Mouse (Mus musculus): ENCODE measurements around the gene Cracr2b. TPM values are rescaled to one million over a fixed set of nuclear protein-coding genes. Genes with fewer than 3 reads are reported as not detected.

The Cracr2b gene
- 10 to 100 TPM; 15.0 to 17.3 TPM for total RNA-seq (2023)

DNA sequence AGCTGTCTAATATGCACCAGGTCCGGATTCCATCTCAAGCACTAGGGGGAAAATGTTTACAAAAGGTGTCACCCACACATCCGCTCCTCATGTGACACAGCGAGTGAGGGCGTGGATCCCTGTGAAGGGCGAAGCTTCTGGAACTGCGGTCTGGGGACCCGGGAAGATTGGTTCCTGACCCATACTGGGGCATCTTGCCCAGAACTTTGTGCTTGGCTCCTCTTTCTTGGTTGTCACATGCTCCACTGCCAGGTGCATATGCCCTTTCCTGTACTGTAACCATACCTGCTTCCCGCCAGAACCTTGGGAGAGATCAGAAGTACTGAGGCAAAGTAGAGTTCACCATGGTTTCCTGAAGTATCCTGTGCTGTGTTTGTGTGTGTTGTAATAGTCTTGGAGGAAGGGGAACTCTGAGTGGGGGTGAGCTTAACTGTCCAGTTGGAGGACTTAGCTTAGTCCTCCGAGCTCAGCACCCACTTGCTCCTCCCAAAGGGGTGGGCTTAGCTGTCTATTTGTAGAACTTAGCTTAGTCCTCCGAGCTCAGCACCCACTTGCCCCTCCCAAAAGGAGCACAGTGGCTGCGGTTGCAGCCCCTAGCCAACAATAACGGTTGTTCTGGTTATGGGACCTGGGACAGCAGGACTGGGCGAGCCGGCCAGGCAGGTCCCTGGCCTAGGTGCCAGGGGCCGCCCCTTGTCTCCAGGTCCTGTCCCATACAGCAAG is at the start of gene Cracr2b:
Cracr2b (plus strand) TSS at position 704 of the 723 bp plus-strand sequence.

DNA sequence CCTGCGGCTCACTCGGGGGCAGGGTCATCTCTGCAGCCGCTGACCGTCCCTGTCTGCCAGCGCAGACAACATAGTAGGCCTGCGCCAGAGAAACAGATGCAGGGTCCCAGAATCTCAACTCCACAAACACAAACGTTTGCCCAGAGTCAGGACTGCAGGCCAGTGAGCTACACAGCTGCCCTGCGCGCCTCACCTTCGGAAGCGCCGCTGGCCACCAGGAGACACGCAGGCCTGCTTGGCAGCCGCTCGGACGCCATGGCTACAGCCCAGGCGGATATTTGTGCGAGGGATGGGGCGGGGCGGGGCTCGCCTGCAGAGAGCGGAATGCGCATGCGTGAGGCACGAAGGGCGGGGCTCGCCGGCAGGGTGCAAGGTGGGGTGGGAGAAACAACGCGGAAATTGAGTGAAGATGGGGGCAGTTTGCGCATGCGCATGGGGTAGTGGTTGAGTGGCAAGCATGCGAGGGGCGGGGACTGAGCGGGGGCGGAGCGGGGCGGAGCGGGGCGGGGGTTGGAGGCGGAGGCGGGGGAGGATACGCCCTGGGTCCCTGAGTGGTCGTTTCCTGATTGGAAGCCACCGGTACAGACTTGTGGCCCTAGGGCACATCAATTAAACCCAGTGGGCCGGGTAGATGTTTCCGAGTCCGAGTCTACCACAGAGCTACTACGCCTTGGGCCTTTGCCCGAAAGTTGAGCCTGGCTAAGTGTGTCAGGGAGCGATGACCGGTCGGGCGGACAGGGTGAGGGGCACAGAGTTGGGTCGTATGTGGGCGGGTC is 46.9 kb upstream of the Cracr2b start, which contains the start of gene Gatd1:
Gatd1 (minus strand) TSS at position 328 of the 776 bp plus-strand sequence.

DNA sequence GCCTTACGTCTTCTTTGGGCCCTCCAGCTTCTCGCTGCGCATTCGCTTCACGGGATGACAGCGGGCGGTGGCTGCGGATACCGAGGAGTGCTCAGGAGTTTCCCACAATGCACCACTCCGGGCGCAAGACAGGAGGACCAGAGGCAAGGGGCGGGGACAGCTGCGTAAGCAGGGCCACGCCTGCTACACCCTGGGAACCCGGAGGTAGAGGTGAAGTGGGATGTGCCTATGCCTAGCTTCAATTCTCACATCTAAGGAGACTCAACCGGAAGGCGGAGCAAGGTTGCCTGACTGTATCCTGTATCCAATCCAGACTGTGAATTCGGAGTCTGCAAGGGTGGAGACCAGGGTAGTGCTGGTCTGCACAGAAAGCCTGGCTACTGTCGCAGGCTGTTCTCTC is 31.6 kb upstream of the Cracr2b start, which contains the start of gene Cend1:
Cend1 (minus strand) TSS at position 182 of the 400 bp plus-strand sequence.

DNA sequence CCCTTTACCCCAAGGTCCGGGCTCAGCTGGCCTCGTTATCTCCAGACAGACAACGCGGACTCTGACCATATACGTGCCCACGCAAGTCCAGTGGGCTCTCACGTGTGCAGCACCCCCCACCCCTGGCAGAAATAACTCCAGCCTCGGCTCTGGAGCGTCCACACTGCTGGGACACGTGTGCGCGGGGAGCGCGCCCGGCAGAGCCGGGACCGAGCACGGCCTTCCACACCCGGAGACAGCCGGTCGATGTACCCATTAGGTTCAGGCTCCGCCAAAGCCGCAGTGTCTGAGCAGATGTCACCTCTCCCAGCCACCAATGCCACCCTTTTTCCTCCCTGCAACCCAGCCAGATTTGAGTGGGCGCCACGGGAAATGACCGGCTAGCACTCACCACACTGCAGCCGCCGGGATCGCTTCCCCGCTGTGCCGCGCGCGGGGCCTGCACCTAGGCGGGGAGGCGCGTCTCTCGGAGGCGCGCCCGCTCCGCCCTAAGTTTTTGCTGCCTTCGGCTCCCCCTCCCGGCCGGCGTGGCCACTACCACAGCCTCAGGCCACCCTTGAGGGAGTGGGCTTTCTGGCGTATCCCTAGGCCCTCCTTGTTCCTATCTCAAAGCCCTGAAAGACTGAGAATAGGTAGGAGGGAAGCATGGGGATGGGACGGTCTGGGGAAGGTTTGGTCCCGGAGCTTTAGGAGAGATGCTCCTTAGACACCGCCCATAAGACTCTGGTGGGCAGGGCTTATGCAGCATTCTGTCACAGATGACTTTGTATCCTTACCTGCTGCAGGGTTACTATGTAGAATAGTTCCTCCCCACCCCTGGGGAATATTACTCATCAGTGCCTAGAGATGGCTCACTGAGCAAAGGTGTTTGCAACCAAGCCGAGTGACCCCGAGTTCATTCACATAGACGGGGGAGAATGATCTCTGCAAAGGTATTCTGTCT is 23.4 kb upstream of the Cracr2b start, which contains the start of gene Slc25a22:
Slc25a22 (minus strand) TSS at position 715 of the 943 bp plus-strand sequence.

DNA sequence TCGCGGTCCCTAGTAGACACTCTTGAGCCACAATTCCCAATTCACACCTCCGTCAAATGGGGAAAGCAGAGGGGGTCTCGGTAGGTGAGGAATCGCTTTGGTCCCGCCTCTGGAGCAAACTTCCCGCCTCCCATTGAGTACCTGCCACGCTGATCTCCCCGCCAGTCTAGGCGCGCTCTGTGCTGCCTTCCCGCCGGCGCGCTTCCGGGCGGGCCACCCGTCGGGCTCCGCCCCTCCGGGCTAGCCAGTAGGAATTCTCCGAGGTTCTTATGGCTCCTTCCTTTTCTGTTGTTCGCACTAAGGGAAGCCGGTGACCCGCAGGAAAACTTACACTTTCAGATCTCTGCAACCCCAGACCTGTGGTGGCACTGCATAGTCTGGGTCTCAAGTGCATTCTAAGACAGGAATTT is 17.1 kb upstream of the Cracr2b start, which contains the start of gene Pidd1:
Pidd1 (minus strand) TSS at position 198 of the 410 bp plus-strand sequence.

DNA sequence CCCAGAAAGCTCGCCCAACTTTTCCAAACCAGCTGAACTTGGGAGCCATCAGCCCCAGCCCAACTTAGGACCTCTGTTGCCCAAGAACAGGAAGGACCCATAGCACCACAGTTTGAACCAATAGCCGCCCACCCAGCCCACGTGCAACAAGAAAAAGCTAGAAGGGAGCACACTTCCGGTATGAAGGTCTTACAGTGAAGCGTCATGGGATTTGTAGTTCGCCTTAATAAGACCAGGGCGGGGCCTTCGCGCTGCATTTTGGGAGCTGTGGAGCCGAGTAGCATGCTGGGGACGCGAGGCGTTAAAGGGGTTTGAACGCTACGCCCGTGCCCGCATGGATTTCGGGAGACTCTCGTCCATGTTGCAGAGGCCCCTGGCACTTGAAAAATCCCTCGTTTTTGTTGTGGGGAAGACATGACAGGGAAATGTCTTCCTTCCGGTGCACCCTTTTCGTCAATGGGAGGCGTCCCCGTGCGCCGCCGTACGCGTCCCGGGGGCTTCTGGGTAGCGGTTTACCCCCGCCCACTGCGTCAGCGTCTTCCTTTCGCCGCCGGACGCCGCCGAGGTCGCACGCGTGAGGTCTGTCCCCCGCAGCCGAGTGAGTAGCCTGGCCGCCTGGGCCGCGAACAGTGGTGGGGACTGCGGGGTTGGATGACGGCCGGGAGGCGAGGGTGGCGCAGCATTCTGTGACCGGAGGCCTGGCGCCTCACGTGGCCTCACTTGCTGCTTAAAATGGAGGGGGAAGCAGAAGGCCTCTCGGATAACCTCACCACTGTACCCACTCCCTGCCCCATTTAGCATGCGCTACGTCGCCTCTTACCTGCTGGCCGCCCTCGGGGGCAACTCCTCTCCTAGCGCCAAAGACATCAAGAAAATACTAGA is 13.5 kb upstream of the Cracr2b start, which contains the start of gene Rplp2:
Rplp2 (plus strand) TSS at position 261 of the 882 bp plus-strand sequence.

DNA sequence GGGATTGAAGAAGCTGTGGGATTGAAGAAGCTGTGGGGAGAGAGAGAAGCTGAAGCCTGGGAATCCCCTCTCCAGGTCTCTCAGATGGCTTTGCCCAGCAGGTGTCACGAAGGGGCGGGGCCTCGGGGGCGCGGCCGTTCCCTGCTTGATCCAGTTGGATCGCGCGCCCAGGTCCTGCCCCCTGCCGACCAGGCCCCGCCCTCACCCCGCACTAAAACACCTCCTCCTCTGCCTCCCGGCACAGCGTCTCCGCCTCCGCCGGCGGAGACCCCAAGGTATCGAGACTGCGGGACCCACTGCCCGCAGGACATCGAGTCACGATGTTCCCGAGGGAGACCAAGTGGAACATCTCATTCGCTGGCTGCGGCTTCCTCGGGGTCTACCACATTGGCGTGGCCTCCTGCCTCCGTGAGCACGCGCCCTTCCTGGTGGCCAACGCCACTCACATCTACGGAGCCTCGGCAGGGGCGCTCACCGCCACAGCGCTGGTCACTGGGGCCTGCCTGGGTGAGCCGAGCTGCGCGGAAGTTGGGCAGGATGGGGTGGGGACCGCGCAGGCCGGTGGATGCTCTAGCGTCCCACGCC is 5.8 kb upstream of the Cracr2b start, which contains the start of gene Pnpla2:
Pnpla2 (plus strand) TSS at position 232 of the 585 bp plus-strand sequence.

DNA sequence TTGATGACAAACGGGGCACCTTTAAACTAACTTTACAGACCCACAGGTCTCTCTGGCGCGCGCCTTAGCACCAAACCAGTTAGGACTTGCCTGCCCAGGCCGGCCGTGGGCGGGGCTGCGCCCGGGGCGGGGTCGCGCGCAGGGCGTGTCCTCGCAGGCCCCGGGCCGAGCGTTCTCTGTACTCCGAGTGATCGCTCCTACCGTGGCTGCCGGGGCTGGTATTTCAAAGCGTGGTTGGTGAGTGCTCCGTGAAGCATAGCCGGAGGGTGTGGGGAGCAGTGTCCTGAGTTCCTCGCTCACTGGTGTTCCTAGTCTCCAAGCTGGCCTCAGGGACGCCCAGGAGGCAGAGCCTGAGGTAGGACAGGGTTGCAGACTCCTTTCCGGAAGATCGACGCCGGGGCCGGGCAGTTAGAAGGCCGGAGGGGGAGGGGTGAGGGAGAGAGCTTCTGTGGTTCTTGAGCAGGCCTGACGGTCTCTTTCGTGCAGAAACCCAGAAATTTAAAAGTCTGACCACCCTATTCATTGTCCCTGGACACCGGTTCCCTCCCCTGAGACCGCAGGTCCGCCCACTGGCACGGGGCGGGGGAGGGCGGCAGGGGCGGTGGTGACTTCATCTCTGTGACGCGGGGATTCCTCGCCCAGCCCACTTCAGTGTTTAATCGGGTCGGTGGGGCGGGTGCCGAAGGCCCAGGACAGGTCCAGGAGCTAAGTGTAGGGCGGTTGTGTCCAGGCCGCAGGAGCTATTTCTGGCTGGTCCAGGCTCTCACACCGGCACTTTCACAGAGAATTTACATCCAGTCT is 6.5 kb downstream of the Cracr2b start, which contains the start of gene Cd151:
Cd151 (plus strand) TSS at position 163 of the 801 bp plus-strand sequence.

DNA sequence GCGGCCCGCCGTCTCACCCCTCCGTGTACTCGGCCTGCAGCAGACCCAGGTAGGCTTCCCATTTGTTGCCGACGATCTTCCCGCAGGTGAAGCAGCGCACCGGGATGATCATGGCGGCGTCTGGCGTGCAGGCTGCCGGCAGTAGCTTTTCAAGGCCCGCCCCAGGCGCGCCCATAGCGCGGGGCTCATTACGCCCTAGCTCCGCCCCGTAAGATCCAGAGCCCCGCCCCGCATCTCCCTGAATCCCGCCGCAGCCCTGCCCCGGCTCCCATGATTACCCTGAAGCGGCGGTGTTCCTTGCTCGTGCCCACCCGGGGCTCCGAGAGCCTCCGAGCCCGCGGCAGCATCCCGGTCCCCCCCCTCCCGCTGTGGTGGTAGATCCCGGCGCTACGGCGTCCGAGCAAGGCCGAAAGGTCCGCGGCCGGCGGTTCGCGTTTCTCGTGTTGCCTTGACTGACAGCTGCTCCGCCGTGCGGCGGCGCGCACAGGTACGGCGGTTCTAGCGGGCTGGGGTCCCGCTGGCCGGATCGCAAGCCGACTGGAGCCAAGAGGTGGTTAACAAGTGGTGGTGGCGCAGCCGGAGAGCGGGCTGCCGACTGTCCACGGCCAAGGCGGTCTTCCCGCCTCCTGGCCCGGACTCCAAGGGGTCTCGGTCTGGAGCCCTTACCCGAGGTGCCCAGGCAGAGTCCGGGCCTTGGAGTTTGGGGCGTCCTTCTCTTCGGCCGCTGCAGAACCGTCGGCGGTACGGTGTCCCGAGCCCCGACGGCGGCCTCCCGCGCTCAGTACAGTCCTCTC is 14.3 kb downstream of the Cracr2b start, which contains the start of the genes Polr2l and Tspan4:
Polr2l (minus strand) TSS at position 122 of the 794 bp plus-strand sequence.
Tspan4 (plus strand) TSS at position 230 of the 794 bp plus-strand sequence.

Other genes starting within 250 kb of the Cracr2b start
- not detected for gene Lmntd2, start 247.0 kb upstream of the Cracr2b start, total RNA-seq (2023)
- 1 to 10 TPM; 1.8 to 2.8 TPM for gene Rassf7, start 245.2 kb upstream of the Cracr2b start, total RNA-seq (2023)
- 100 to 1,000 TPM; 109 to 116 TPM for gene Phrf1, start 232.3 kb upstream of the Cracr2b start, total RNA-seq (2023)
- gene Irf7, start 194.6 kb upstream of the Cracr2b start, total RNA-seq (2023) = 100 to 1,000 TPM; 105 to 145 TPM
- not detected for gene Cdhr5, start 184.3 kb upstream of the Cracr2b start, total RNA-seq (2023)
- not detected for gene Sct, start 182.0 kb upstream of the Cracr2b start, total RNA-seq (2023)
- not detected for gene Drd4, start 169.1 kb upstream of the Cracr2b start, total RNA-seq (2023)
- 10 to 100 TPM; 30.2 to 30.5 TPM for gene Deaf1, start 133.4 kb upstream of the Cracr2b start, total RNA-seq (2023)
- 1 to 10 TPM; 5.4 to 7.1 TPM for gene Tmem80, start 133.4 kb upstream of the Cracr2b start, total RNA-seq (2023)
- not detected for gene Eps8l2, start 122.2 kb upstream of the Cracr2b start, total RNA-seq (2023)
- gene Taldo1, start 68.9 kb upstream of the Cracr2b start, total RNA-seq (2023) = 100 to 1,000 TPM; 469 to 488 TPM
- gene Gatd1, start 47.0 kb upstream of the Cracr2b start, total RNA-seq (2023) = 10 to 100 TPM; 28.9 to 32.7 TPM
- gene Cend1, start 31.6 kb upstream of the Cracr2b start, total RNA-seq (2023) = not detected
- 10 to 100 TPM; 34.3 to 35.9 TPM for gene Slc25a22, start 23.2 kb upstream of the Cracr2b start, total RNA-seq (2023)
- 1 to 10 TPM; 2.6 to 3.8 TPM for gene Pidd1, start 17.1 kb upstream of the Cracr2b start, total RNA-seq (2023)
- 1,000 to 10,000 TPM; 1,146 to 1,432 TPM for gene Rplp2, start 13.7 kb upstream of the Cracr2b start, total RNA-seq (2023)
- 100 to 1,000 TPM; 126 to 136 TPM for gene Pnpla2, start 5.9 kb upstream of the Cracr2b start, total RNA-seq (2023)
- gene Cd151, start 6.3 kb downstream of the Cracr2b start, total RNA-seq (2023) = 10 to 100 TPM; 17.8 to 21.7 TPM
- gene Polr2l, start 14.0 kb downstream of the Cracr2b start, total RNA-seq (2023) = 10 to 100 TPM; 16.3 to 17.3 TPM
- 10 to 100 TPM; 34.5 to 39.3 TPM for gene Tspan4, start 14.1 kb downstream of the Cracr2b start, total RNA-seq (2023)
- 10 to 100 TPM; 31.4 to 38.5 TPM for gene Chid1, start 78.8 kb downstream of the Cracr2b start, total RNA-seq (2023)
- 100 to 1,000 TPM; 129 to 148 TPM for gene Ap2a2, start 101.1 kb downstream of the Cracr2b start, total RNA-seq (2023)
- gene Muc6, start 194.2 kb downstream of the Cracr2b start, total RNA-seq (2023) = not detected
- gene Muc2, start 229.2 kb downstream of the Cracr2b start, total RNA-seq (2023) = under 1 TPM; 0.63 to 0.70 TPM